Mouse (Mus musculus) hindbrain, embryonic 16.5 days (tissue): ENCODE results near the gene Grid1. TPM values are rescaled to one million over a fixed set of nuclear protein-coding genes. Genes with fewer than 3 reads are reported as not detected.
A peak's percentile ranks its signal among the peaks of the same experiment; 100 is the strongest.

Experiments used
- ATAC-seq: fragments of 200-750 bp; cut with Nextera tagmentation; 2 replicates; pipeline ENCODE4 v1.8.0; 2017; ENCODE audit warnings: moderate TSS enrichment, moderate library complexity
- H3K27ac ChIP-seq: fragments of 300-500 bp; sonication (generic); 2 replicates; pipeline ENCODE4 v1.5.1; 2014; ENCODE audit warnings: low read depth, mild to moderate bottlenecking, control low read depth, low read length, moderate library complexity
- H3K27me3 ChIP-seq: fragments of 300-500 bp; sonication (generic); replicated peaks from 2 replicates; pipeline ENCODE4 v1.6.1; 2014; ENCODE audit warnings: low read length; ENCODE audit not compliant: control insufficient read depth, insufficient read depth
- H3K36me3 ChIP-seq: fragments of 300-500 bp; sonication (generic); 2 replicates; pipeline ENCODE4 v1.6.1; 2014; ENCODE audit warnings: mild to moderate bottlenecking, low read length, moderate library complexity, mixed read lengths; ENCODE audit not compliant: control insufficient read depth, insufficient read depth
- H3K4me1 ChIP-seq: fragments of 300-500 bp; sonication (generic); 2 replicates; pipeline ENCODE4 v1.6.1; 2014; ENCODE audit warnings: low read depth, low read length; ENCODE audit not compliant: control insufficient read depth, insufficient read depth
- H3K4me2 ChIP-seq: fragments of 300-500 bp; sonication (generic); 2 replicates; pipeline ENCODE4 v1.6.1; 2014; ENCODE audit warnings: mild to moderate bottlenecking, low read length, control low read depth, moderate library complexity
- H3K4me3 ChIP-seq: fragments of 300-500 bp; sonication (generic); 2 replicates; pipeline ENCODE4 v1.5.1; 2014; ENCODE audit warnings: mild to moderate bottlenecking, low read length, control low read depth, moderate library complexity
- H3K9ac ChIP-seq: fragments of 300-500 bp; sonication (generic); 2 replicates; pipeline ENCODE4 v1.6.1; 2014; ENCODE audit warnings: low read depth, mild to moderate bottlenecking, control low read depth, low read length, moderate library complexity
- H3K9me3 ChIP-seq: fragments of 300-500 bp; sonication (generic); 2 replicates; pipeline ENCODE4 v1.6.1; 2014; ENCODE audit warnings: mild to moderate bottlenecking, low read length, moderate library complexity; ENCODE audit not compliant: control insufficient read depth
- WGBS: fragments of 180-500 bp; shearing (Covaris S2); extraction: QIAGEN DNeasy Blood & Tissue Kit; methylation state at CpG from one replicate; pipeline ENCODE4 v1.1.7; 2014; 5-methylcytosine and 5-hydroxymethylcytosine counted together
- polyA plus RNA-seq: library from polyadenylated mRNA; unstranded; fragments of >200 nt; fragmentation: Nextera tagmentation; extraction: Ambion mirVana; gene quantifications from 2 replicates; pipeline ENCODE4 v1.2.1, GENCODE M21; 2015

Grid1 gene
- polyA plus RNA-seq, 1 experiment from 2014 or later: 7.1 TPM

GRCm38 (mm10) chr14:34921265-34921664 is 101.4 kb downstream of the Grid1 start:
- Histone ChIP-seq H3K9ac (no peak overlapping the region), H3K27ac (no peak overlapping the region), H3K27me3 (no peaks in the 10 kb centered on the region), H3K4me3 (no peak overlapping the region), H3K9me3 (no peaks in the 10 kb centered on the region), H3K4me1 (0 out of 2 replicates have a peak, but pooled peaks cover 2% of the 10 kb centered on the region), H3K4me2 (no peak overlapping the region), H3K36me3 (no peaks in the 10 kb centered on the region)
- 71% methylated on average over 9 of the region's 9 CpGs for WGBS
- ATAC-seq: no peak

- Histone ChIP-seq H3K27me3 (no peaks in the 10 kb centered on the region), H3K27ac (no peak overlapping the region), H3K9ac (no peak overlapping the region), H3K36me3 (no peaks in the 10 kb centered on the region), H3K9me3 (no peaks in the 10 kb centered on the region), H3K4me3 (no peak overlapping the region), H3K4me2 (no peak overlapping the region), H3K4me1 (peaks cover 3% of the 10 kb centered on the region)
- no peak for ATAC-seq
- WGBS: 78% methylated on average over 5 of the region's 5 CpGs
Observed at GRCm38 (mm10) chr14:34925021-34925420, 105.1 kb downstream of the Grid1 start.

- no peak overlapping the region for H3K9ac ChIP-seq
- H3K4me2 ChIP-seq: no peak overlapping the region
- no peak overlapping the region for H3K4me3 ChIP-seq
- H3K27ac ChIP-seq: no peak overlapping the region
- no peaks in the 10 kb centered on the region for H3K36me3 ChIP-seq
- no peak for ATAC-seq
- 63% methylated on average over 8 of the region's 8 CpGs for WGBS
- peaks cover 8% of the 10 kb centered on the region for H3K4me1 ChIP-seq
- no peaks in the 10 kb centered on the region for H3K9me3 ChIP-seq
- H3K27me3 ChIP-seq: no peaks in the 10 kb centered on the region
Observed at GRCm38 (mm10) chr14:34930040-34930719, 110.3 kb downstream of the Grid1 start.

- H3K4me2 ChIP-seq: no peak overlapping the region
- no peak overlapping the region for H3K27ac ChIP-seq
- no peaks in the 10 kb centered on the region for H3K27me3 ChIP-seq
- no peak overlapping the region for H3K9ac ChIP-seq
- WGBS: 30% methylated on average over 4 of the region's 4 CpGs
- H3K4me1 ChIP-seq: peaks cover 17% of the 10 kb centered on the region
- H3K36me3 ChIP-seq: no peaks in the 10 kb centered on the region
- no peaks in the 10 kb centered on the region for H3K9me3 ChIP-seq
- peak; percentile 53; the same call in 1 of the 2 replicates for ATAC-seq
- H3K4me3 ChIP-seq: no peak overlapping the region
Observed at GRCm38 (mm10) chr14:34933197-34933596, 113.3 kb downstream of the Grid1 start.

GRCm38 (mm10) chr14:34936192-34936770 is 116.4 kb downstream of the Grid1 start:
- H3K4me2 ChIP-seq: no peak overlapping the region
- 31% methylated on average over 13 of the region's 13 CpGs for WGBS
- H3K36me3 ChIP-seq: no peaks in the 10 kb centered on the region
- H3K9me3 ChIP-seq: no peaks in the 10 kb centered on the region
- H3K4me3 ChIP-seq: no peak overlapping the region
- H3K4me1 ChIP-seq: peaks cover 11% of the 10 kb centered on the region
- peak; percentile 37 for ATAC-seq
- H3K27ac ChIP-seq: no peak overlapping the region
- no peak overlapping the region for H3K9ac ChIP-seq
- no peaks in the 10 kb centered on the region for H3K27me3 ChIP-seq

GRCm38 (mm10) chr14:34944390-34944979 is 124.6 kb downstream of the Grid1 start:
- Histone ChIP-seq H3K9ac (no peak overlapping the region), H3K9me3 (no peaks in the 10 kb centered on the region), H3K27me3 (no peaks in the 10 kb centered on the region), H3K36me3 (no peaks in the 10 kb centered on the region), H3K4me1 (no peaks in the 10 kb centered on the region; the same call in 1 of the 2 replicates), H3K4me2 (no peak overlapping the region), H3K27ac (no peak overlapping the region), H3K4me3 (no peak overlapping the region)
- peak; percentile 32; the same call in 1 of the 2 replicates for ATAC-seq
- 75% methylated on average over 14 of the region's 14 CpGs for WGBS

- H3K9me3 ChIP-seq: no peaks in the 10 kb centered on the region
- no peak overlapping the region for H3K4me2 ChIP-seq
- no peak overlapping the region for H3K9ac ChIP-seq
- WGBS: 88% methylated on average over 17 of the region's 17 CpGs
- no peak overlapping the region for H3K4me3 ChIP-seq
- H3K4me1 ChIP-seq: no peaks in the 10 kb centered on the region; the same call in 1 of the 2 replicates
- no peak overlapping the region for H3K27ac ChIP-seq
- peak; percentile 31 for ATAC-seq
- no peaks in the 10 kb centered on the region for H3K36me3 ChIP-seq
- no peaks in the 10 kb centered on the region for H3K27me3 ChIP-seq
Observed at GRCm38 (mm10) chr14:34945471-34946313, 125.8 kb downstream of the Grid1 start.

GRCm38 (mm10) chr14:34946314-34946583 is 126.3 kb downstream of the Grid1 start:
- Histone ChIP-seq H3K4me2 (no peak overlapping the region), H3K9ac (no peak overlapping the region), H3K36me3 (no peaks in the 10 kb centered on the region), H3K4me3 (no peak overlapping the region), H3K4me1 (no peaks in the 10 kb centered on the region; the same call in 1 of the 2 replicates), H3K27ac (no peak overlapping the region), H3K9me3 (no peaks in the 10 kb centered on the region), H3K27me3 (no peaks in the 10 kb centered on the region)
- WGBS: 77% methylated on average over 2 of the region's 2 CpGs
- ATAC-seq: no peak

GRCm38 (mm10) chr14:34948249-34948648 is 128.3 kb downstream of the Grid1 start:
- 85% methylated on average over 6 of the region's 6 CpGs for WGBS
- H3K4me1 ChIP-seq: no peaks in the 10 kb centered on the region; the same call in 1 of the 2 replicates
- no peak for ATAC-seq
- no peak overlapping the region for H3K4me2 ChIP-seq
- no peaks in the 10 kb centered on the region for H3K27me3 ChIP-seq
- no peak overlapping the region for H3K4me3 ChIP-seq
- no peaks in the 10 kb centered on the region for H3K9me3 ChIP-seq
- no peaks in the 10 kb centered on the region for H3K36me3 ChIP-seq
- no peak overlapping the region for H3K27ac ChIP-seq
- H3K9ac ChIP-seq: no peak overlapping the region
